Mouse (Mus musculus) kidney, postnatal 36 days (tissue): ENCODE measurements around the gene Smtnl2.
A peak's percentile ranks its signal among the peaks of the same experiment; 100 is the strongest.
"Not testable (repeated sequence)": the region's sequence is repeated elsewhere in the genome, so short reads cannot be mapped to it uniquely, and the experiment has no call there.

Experiments used
- DNase-seq, 2 experiments: peaks; one replicate each; pipeline ENCODE4 v3.0.0; 2021 to 2022; ENCODE audit warnings: mixed read lengths in 2 of 2

The Smtnl2 gene

GRCm38 (mm10) chr11:72354971-72355728, 56.4 kb downstream of the Smtnl2 start:
- DNase-seq: peak; percentile 60 to 90

GRCm38 (mm10) chr11:72353186-72353585, 58.3 kb downstream of the Smtnl2 start:
- no peak for DNase-seq

GRCm38 (mm10) chr11:72352272-72352671, 59.2 kb downstream of the Smtnl2 start:
- DNase-seq: no peak

- DNase-seq: peak; percentile 47 to 51
Measured at GRCm38 (mm10) chr11:72349652-72350051, 61.9 kb downstream of the Smtnl2 start.

GRCm38 (mm10) chr11:72349016-72349415, 62.5 kb downstream of the Smtnl2 start:
- DNase-seq: peak; percentile 56 to 60

- DNase-seq: peak; percentile 43 to 66
Measured at GRCm38 (mm10) chr11:72348563-72348962, 63.0 kb downstream of the Smtnl2 start.

GRCm38 (mm10) chr11:72344486-72344885, 67.0 kb downstream of the Smtnl2 start:
- DNase-seq: peak; percentile 36 to 71

GRCm38 (mm10) chr11:72343904-72344303, 67.6 kb downstream of the Smtnl2 start:
- peak; percentile 59 to 88 for DNase-seq

GRCm38 (mm10) chr11:72343238-72343625, 68.3 kb downstream of the Smtnl2 start:
- not testable (repeated sequence) for DNase-seq

- peak; percentile 71 to 77 for DNase-seq
Measured at GRCm38 (mm10) chr11:72342549-72343237, 68.8 kb downstream of the Smtnl2 start.

- DNase-seq: no peak
Measured at GRCm38 (mm10) chr11:72339716-72340115, 71.8 kb downstream of the Smtnl2 start.
